ENCODE assay signal across 19 mouse cellular contexts in genomic region chr9:99256821-99257220, GRCm38 (mm10). TPM values are rescaled to one million over a fixed set of nuclear protein-coding genes. Genes with fewer than 3 reads are reported as not detected.
A peak's percentile ranks its signal among the peaks of the same experiment; 100 is the strongest.
DNase-seq lines count a peak whose midpoint lies in the region; ATAC-seq lines count a peak whose summit lies in the region.
"Had no signal": no experiment of that assay in that cellular context is flagged by ENCODE, and none has a peak within 500 bp of the region (broad histone marks: within the 10 kb centered on the region; RNA-seq: fewer than 3 reads in every experiment).

No protein-coding gene starts in this region.

- H3K36me3 ChIP-seq in heart, embryonic 13.5 days = peaks cover 50% of the 10 kb centered on the region
- H3K36me3 ChIP-seq in liver, embryonic 11.5 days (ENCODE audit: control insufficient read depth, insufficient read depth, low read length) = peaks cover 6% of the 10 kb centered on the region

- no peak overlapping the region for H3K4me2 ChIP-seq in heart, embryonic 13.5 days
- no peak overlapping the region for H3K4me2 ChIP-seq in liver, embryonic 11.5 days
- H3K4me2 ChIP-seq: limb, embryonic 12.5 days; midbrain, embryonic 12.5 days had no signal

- 74% methylated on average over 3 of the region's 3 CpGs for WGBS in heart, embryonic 13.5 days
- WGBS in liver, embryonic 11.5 days = 80% methylated on average over 3 of the region's 3 CpGs

- H3K9ac ChIP-seq in heart, embryonic 13.5 days = no peak overlapping the region
- H3K9ac ChIP-seq in liver, embryonic 11.5 days (ENCODE audit: low read depth, low read length) = no peak overlapping the region
- H3K9ac ChIP-seq: limb, embryonic 12.5 days; midbrain, embryonic 12.5 days had no signal

- H3K27ac ChIP-seq in heart, embryonic 13.5 days (replicated peaks) = no peak overlapping the region; the same call in 1 of the 2 replicates
- H3K27ac ChIP-seq in liver, embryonic 11.5 days (ENCODE audit: low read depth, low read length) = no peak overlapping the region
- H3K27ac ChIP-seq: limb, embryonic 12.5 days; midbrain, embryonic 12.5 days had no signal

- ATAC-seq in heart, embryonic 13.5 days (ENCODE audit: extremely low read depth, insufficient number of reproducible peaks, low FRiP score, low TSS enrichment) = peak; percentile 88
- peak; percentile 66 for ATAC-seq in liver, embryonic 11.5 days (replicated peaks; ENCODE audit: low FRiP score)
- no peak for ATAC-seq in granulocyte monocyte progenitor cell, adult 5-6 weeks (replicated peaks; ENCODE audit: poor library complexity, severe bottlenecking)
- ATAC-seq: CD4-positive, CD25-positive, alpha-beta regulatory T cell, adult 4 months; hindbrain, embryonic 16.5 days had no signal

- no peaks in the 10 kb centered on the region for H3K9me3 ChIP-seq in heart, embryonic 13.5 days
- H3K9me3 ChIP-seq in liver, embryonic 11.5 days (ENCODE audit: control insufficient read depth, low read length) = no peaks in the 10 kb centered on the region
- H3K9me3 ChIP-seq: limb, embryonic 12.5 days; midbrain, embryonic 12.5 days had no signal

- H3K4me3 ChIP-seq in heart, embryonic 13.5 days = no peak overlapping the region
- H3K4me3 ChIP-seq in liver, embryonic 11.5 days (ENCODE audit: low read depth, low read length) = no peak overlapping the region
- H3K4me3 ChIP-seq: limb, embryonic 12.5 days; midbrain, embryonic 12.5 days had no signal

- no peak for DNase-seq in heart, adult 18-20 months
- DNase-seq in ZHBTc4 (ENCODE audit: low read depth, low spot score) = peak; percentile 75
- DNase-seq in liver, embryonic 11.5 days (ENCODE audit: low spot score) = no peak
- no peak for DNase-seq in gastrocnemius, postnatal 4 days (ENCODE audit: low spot score in 2 of 2)
- DNase-seq in lung, adult 18-20 months = no peak
- DNase-seq: adrenal gland, postnatal 36 days; cerebellum, adult 11-12 months; gastrocnemius, postnatal 25 days; heart, postnatal 10 days; kidney, adult 8-10 months; right cerebral cortex, postnatal 4 days; thymus, postnatal 36 days had no signal

- H3K4me1 ChIP-seq in heart, embryonic 13.5 days = peaks cover 6% of the 10 kb centered on the region; the same call in 1 of the 2 replicates
- no peaks in the 10 kb centered on the region; the same call in 1 of the 2 replicates for H3K4me1 ChIP-seq in liver, embryonic 11.5 days (replicated peaks; ENCODE audit: control insufficient read depth, insufficient read depth, low read length)
- H3K4me1 ChIP-seq: limb, embryonic 12.5 days; midbrain, embryonic 12.5 days had no signal

- no peaks in the 10 kb centered on the region for H3K27me3 ChIP-seq in heart, embryonic 13.5 days (replicated peaks)
- H3K27me3 ChIP-seq in liver, embryonic 11.5 days (replicated peaks; ENCODE audit: control insufficient read depth, insufficient read depth, low read length) = no peaks in the 10 kb centered on the region
- H3K27me3 ChIP-seq: limb, embryonic 12.5 days; midbrain, embryonic 12.5 days had no signal

RNA-seq across cellular contexts. Expression of gene Cep70, which starts 13.7 kb away (rescaled TPM):
- polyA plus RNA-seq in heart, embryonic 13.5 days (2015; fragmentation: Nextera tagmentation; extraction: Ambion mirVana) = 21.2 and 24.5 TPM in 2 replicates
- total RNA-seq in heart, adult 18-20 months (2021) = 1 to 10 TPM; 6.8 to 7.3 TPM
- 45.8 and 49.9 TPM in 2 replicates for polyA plus RNA-seq in liver, embryonic 11.5 days (2014; fragmentation: Nextera tagmentation; extraction: Ambion mirVana)
- 1 to 10 TPM; 4.8 to 6.3 TPM for total RNA-seq in gastrocnemius, postnatal 4 days (2021)
- total RNA-seq in granulocyte monocyte progenitor cell, adult 5-6 weeks (2014; fragmentation: Nextera tagmentation) = 27.0 and 29.7 TPM in 2 replicates
- total RNA-seq in granulocyte monocyte progenitor cell, adult 5-6 weeks (2017) = 22.8 and 50.5 TPM in 2 replicates

RNA-seq across cellular contexts. Expression of gene Faiml, which starts 19.8 kb away (rescaled TPM):
- polyA plus RNA-seq in heart, embryonic 13.5 days (2015; fragmentation: Nextera tagmentation; extraction: Ambion mirVana) = not detected in 2 replicates
- not detected for total RNA-seq in heart, adult 18-20 months (2021)
- not detected in 2 replicates for polyA plus RNA-seq in liver, embryonic 11.5 days (2014; fragmentation: Nextera tagmentation; extraction: Ambion mirVana)
- total RNA-seq in gastrocnemius, postnatal 4 days (2021) = not detected
- total RNA-seq in granulocyte monocyte progenitor cell, adult 5-6 weeks (2014; fragmentation: Nextera tagmentation) = not detected in 2 replicates
- total RNA-seq in granulocyte monocyte progenitor cell, adult 5-6 weeks (2017) = not detected in 2 replicates
- total RNA-seq: adrenal gland, postnatal 36 days; gastrocnemius, postnatal 25 days; heart, postnatal 10 days had no signal
- polyA plus RNA-seq: CD4-positive, CD25-positive, alpha-beta regulatory T cell, adult 4 months; frontal cortex, adult 2 months; hindbrain, embryonic 16.5 days; limb, embryonic 12.5 days; midbrain, embryonic 12.5 days had no signal
